Mouse (Mus musculus): ENCODE results near the gene Arhgap20.

Gene Arhgap20

DNA sequence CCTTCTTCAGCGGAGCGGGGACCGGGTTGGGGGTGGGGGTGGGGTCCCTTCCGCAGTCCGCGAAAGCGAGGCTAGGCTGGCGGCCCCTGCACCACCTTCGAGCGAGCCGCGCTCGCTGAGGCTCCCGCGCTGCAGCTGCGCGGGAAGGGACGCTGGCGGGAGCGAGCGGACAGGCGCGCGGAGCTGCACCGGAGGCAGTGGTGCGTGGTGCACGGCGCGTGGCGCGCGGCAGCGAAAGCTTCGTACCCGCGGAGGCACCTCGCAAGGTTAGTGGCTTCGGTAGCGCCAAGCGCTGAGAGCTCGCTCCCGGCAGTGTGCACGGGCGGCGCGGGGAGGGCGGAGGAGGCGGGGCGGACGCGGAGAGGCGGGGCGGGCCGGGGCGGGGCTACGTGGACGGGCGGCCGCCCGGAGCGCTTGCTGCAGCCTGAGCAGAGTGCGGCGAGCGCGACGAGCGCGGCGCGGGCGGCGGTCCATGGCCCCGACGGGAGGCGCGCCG is at the start of gene Arhgap20:
Gene Arhgap20, plus strand, starts transcription at position 417 of the 496 bp plus-strand sequence.
- peak; percentile 57 for DNase-seq (ENCODE audit: low read depth, low spot score)

DNA sequence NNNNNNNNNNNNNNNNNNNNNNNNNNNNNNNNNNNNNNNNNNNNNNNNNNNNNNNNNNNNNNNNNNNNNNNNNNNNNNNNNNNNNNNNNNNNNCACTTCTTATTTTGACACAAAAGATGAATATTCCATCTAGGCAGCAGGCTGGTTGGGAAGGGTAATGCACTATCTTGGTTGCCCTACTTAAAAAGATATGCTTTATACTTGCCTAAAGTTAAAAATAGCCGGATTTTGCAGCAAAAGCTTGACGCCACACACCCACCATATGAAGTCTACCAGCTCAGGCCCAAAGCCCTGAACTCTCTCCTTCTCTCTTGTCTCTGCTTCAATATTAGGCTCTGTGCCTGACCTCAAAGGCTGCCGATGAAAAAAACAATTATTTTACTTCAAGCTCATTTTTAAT is 46.3 kb upstream of the Arhgap20 start:
- DNase-seq (ENCODE audit: low read depth, low spot score): no peak

GRCm38 (mm10) chr9:51727960-51728359 is 37.2 kb upstream of the Arhgap20 start:
- DNase-seq (ENCODE audit: low read depth, low spot score): peak; percentile 87

DNA sequence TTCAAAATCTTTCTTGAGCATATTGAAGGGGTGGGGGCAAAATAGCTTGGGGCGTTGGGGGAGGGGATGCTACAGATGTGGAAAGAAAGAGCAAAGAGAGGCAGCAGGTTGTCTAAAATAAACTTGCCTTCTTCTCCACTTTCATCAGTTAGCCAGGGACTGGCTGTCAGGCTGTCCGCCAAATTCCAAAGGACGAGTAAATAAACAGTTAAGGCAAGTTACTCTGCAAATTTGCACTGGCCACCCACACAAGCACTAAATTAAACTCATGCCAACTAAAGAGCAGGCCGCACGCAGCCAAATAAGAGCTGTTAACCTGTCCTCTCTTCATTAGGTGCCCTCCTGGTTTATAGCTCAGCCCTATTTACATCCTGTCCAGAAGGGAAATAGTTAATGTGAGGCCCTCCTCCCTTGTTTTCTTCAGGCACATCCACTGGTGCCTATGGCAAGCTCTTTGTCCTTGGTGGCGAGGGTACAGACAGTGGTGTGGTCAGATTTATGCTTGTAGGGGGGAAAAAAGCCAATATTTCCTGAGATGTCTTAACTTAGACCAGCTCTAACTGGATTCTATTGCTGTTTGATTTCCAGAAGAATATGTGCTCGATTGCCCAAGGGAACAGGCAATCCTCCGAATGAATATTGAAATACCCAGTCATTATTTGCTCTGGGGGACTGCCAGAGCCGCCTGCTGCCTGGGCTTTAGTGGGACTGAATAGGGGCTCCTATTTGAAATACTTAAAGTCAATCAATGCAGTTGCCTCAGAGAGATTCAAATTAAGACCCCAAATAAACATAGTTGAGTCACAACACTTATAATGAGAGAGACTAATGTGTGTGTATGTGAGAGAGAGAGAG is 29.7 kb upstream of the Arhgap20 start:
- DNase-seq (ENCODE audit: low read depth, low spot score): no peak

DNA sequence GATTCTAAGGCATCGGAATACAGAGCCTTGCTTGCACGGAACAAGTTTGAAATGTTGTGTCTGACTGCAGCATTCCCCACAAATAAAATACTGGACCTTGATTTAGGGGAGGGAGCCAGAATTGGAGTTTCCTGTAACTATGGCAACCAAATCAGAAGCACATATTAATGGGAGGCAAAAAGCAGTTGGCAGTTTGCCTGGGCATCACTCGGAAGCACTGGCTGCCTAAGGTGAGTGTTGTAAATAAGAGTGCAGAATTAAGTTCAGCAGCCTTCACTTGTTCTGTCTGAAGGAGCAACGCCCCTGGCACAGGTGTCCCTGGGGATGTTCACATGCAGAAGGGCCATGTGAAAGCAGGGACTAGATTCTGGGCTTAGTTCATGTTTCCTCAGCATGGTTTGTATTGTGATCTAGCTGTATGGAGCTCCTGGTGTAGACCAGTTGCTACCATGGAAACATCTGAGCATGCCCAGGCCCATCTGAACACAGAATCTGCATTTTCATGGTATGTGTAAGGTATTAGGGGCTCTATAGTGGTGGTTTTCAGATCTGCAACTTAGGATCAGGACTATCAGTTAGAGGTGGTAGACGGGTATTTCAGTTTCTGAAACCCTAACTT is 28.3 kb upstream of the Arhgap20 start:
- DNase-seq (ENCODE audit: low read depth, low spot score): no peak

GRCm38 (mm10) chr9:51738349-51738748 is 26.8 kb upstream of the Arhgap20 start:
- DNase-seq (ENCODE audit: low read depth, low spot score): peak; percentile 55

- no peak for DNase-seq (ENCODE audit: low read depth, low spot score)
These were observed 25.3 kb upstream of the Arhgap20 start for GRCm38 (mm10) chr9:51739826-51740225.

DNA sequence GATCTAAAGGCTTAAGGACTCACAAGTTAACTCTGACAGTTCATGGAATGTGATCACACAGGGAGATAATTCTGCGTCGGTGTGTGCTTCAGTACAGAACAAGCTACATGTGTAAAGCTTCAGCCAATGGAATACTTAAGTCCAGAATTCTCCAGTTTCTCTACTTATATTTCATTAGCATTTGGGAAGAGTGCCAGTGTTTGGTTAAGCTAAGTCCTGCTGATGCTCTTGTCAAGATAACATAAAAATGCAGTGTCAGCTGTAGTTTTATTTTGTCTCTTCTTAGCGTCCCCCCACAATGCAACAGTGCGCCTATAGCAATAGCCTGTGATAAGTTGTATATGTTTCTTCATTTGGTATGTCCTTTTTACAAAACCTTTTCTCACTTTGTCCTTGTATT is 15.0 kb upstream of the Arhgap20 start:
- no peak for DNase-seq (ENCODE audit: low read depth, low spot score)

DNA sequence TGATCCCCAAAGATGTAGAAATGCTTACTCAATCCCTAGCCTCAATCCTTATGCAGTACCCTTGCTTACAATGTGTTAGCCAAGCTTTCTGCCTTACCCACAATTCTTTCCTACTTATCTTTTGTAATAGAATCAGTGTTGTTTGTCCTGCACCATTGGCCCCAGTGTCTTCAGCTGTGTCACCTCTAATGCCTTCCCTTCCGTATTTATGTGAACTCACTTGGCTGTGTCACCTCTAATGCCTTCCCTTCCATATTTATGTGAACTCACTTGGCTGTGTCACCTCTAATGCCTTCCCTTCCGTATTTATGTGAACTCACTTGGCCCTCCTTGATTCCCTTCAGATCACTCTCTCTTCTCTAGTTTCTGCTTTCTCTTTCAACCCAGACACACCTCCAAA is 4.1 kb upstream of the Arhgap20 start:
- DNase-seq (ENCODE audit: low read depth, low spot score): no peak

GRCm38 (mm10) chr9:51764041-51764875 is 879 bp upstream of the Arhgap20 start:
- peak; percentile 80 for DNase-seq (ENCODE audit: low read depth, low spot score)

DNA sequence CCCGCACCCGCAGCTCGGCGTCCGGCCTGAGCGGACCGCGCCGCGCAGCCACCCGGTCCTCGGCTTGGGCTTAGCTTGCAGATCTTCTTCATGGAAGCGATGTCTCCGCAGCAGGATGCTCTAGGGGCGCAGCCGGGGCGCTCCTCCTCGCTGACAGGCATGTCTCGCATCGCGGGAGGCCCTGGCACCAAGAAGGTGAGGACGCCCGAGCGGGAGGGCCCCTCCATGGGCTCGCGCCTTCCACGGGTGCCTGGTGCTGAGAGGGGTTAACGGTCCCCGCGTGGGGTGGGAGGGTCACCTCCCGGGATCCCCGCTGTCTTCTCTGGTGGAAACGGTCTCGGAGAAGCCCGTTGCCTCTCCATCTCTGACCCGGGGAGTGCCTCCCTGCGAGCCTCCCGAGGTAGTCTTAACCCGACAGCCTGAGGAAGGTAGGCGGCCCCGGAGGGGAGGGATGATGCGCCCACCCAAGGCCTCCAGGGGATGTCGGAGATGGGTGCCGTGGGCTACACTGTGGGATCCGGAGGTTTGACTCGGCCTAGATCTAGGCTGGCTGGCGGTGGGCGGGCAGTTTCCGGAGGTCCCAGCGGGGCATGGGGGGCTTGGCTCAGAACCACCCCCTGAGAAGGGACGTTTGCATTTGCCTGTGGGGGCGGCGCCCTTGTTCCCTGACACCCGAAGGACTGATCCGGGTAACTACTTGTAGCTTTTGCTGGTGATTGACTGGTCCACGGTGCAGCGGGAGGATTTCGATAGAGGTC is 459 bp downstream of the Arhgap20 start:
- DNase-seq (ENCODE audit: low read depth, low spot score): peak; percentile 11

GRCm38 (mm10) chr9:51766175-51767062 is 1.3 kb downstream of the Arhgap20 start:
- DNase-seq (ENCODE audit: low read depth, low spot score): peak; percentile 35

GRCm38 (mm10) chr9:51774201-51774600 is 9.1 kb downstream of the Arhgap20 start:
- DNase-seq (ENCODE audit: low read depth, low spot score): no peak

DNA sequence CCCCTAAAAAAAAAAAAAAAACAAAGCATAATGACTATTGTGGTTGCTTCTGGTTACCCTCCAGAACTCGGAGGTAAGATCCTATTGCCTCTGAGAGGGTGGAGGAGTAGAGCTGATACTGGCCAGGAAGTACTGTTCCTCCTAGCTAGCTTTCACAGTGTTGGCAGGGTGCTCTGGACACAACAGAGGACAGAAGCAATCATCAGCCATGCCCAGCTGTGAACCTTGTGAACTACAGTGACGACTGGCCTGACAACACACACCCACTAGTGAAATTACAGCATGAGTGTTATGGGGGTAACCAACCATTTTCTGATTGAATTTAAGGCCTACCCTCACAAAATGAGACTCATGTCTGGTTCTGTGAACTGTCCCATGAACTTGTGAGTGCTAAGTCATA is 11.3 kb downstream of the Arhgap20 start:
- DNase-seq (ENCODE audit: low read depth, low spot score): no peak

DNA sequence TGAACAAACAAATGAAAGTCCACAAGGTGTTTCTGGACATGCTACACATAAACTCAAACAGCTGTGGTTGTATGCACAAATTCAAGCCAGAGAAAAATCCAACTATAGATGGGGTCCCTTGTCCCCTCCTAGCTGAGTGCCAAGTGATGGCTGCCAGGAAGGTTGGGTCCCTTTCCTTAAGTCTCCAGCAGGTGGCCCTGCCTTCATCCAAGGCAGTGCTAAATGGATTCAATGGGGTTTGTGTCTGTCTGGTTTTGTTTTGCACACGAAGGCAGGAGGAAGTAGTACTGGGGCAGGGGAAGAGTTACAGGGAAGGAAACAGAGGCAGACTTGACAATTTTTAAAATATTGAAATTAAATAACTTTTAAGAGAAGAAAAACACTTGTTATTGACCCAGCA is 12.0 kb downstream of the Arhgap20 start:
- peak; percentile 37 for DNase-seq (ENCODE audit: low read depth, low spot score)

- no peak for DNase-seq (ENCODE audit: low read depth, low spot score)
These were observed 14.1 kb downstream of the Arhgap20 start for GRCm38 (mm10) chr9:51779232-51779631.

DNA sequence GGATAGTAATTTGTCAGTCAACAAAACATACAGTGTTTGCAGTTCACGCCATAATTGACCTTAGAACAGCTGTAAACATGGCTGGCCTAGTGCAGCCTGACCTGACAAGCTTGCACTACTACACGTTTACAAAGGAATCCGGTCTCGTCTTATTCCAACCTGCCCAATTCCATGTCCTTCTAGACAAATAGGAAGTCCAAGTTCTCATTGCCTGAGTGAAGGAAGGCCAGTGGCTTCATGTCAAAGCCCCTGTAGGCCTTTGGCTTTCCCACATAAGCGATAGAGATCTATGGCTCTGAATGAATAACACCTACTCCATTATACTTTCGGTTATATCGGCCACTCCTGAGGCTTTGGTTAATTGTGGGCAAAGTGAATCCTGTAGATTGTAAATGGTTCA is 16.0 kb downstream of the Arhgap20 start:
- no peak for DNase-seq (ENCODE audit: low read depth, low spot score)

DNA sequence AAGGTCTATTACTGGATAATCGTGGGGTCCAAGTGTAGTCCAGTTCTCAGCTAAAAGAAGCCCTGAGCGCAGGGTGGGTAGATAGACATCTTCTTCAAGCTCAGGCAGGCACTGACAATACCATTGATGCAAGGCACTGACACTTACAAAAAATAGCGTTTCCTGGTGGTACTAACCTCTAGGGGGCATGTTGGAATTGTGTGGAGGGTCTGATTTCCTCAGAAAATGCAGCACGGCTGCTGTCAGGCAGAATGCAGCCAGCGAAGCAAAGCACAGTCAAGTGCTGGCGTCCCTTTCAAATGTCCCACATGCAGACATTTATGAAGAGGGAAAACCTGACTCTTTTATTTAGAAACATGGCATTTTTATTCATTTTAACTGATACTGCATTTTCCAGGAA is 22.2 kb downstream of the Arhgap20 start:
- DNase-seq (ENCODE audit: low read depth, low spot score): peak; percentile 13

DNA sequence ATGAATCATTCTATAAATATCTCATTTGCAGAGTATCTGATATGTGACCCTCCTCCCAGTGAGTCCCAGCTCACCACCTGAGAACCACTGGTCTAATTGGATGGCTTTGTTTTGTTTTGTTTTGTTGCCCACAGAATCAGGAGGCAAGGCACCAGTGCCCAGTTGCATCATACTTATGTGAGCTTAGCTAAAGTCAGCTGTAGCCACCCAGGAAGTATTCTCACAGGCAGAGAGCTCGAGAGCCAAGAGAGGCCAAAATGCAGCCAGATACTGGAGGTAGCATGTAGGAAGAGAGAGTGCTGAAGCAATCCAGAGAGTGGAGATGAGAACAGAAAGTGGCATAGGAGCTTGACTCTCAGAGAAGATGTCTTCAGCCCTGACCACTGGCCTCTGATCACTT is 23.3 kb downstream of the Arhgap20 start:
- peak; percentile 51 for DNase-seq (ENCODE audit: low read depth, low spot score)

DNA sequence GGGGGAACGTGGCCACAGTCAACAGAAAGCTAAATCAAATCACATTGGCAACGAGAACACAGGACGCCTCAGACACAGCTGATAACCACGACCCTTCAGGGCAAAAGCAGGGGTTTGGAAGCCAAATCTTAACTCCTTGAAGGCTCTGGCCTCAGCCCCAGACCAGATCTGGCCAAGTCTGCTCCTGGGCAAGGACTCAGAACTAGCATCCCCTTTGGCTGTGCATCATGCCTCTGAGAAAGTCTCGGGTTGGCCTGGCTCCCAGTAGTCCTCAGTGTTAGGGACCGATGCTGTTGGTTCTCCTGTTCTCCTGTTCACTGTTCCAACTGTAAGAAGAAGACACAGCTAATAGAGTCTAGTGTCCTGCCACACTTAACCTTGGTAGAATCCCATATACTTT is 30.1 kb downstream of the Arhgap20 start:
- peak; percentile 21 for DNase-seq (ENCODE audit: low read depth, low spot score)
